Mouse (Mus musculus) neutrophil, adult 65 days (primary cell): ENCODE results near the gene Tbata. TPM values are rescaled to one million over a fixed set of nuclear protein-coding genes. Genes with fewer than 3 reads are reported as not detected.

ENCODE experiments used
- total RNA-seq: library from RNA; stranded (reverse); gene quantifications from 2 replicates; pipeline ENCODE4 v1.2.4, GENCODE M21; 2023

Gene Tbata
- not detected in 2 replicates for total RNA-seq

GRCm38 (mm10) chr10:61171654-61172053 is at the start of gene Tbata:
TSS of gene Tbata (plus strand) at chr10:61171954.

GRCm38 (mm10) chr10:61147157-61148040 is 24.4 kb upstream of the Tbata start, which contains the start of gene Sgpl1:
TSS of gene Sgpl1 (minus strand) at chr10:61147703.

Other genes with a start within 250 kb of the Tbata start
- not detected in 2 replicates for gene Pcbd1, start 82.6 kb upstream of the Tbata start, total RNA-seq
- 125 and 209 TPM in 2 replicates for gene Sgpl1, start 24.3 kb upstream of the Tbata start, total RNA-seq
- 0.19 TPM in 1 of 2 replicates, not detected in the other for gene Adamts14, start 101.5 kb downstream of the Tbata start, total RNA-seq
- gene Prf1, start 125.9 kb downstream of the Tbata start, total RNA-seq = not detected in 2 replicates
- gene Pald1, start 211.6 kb downstream of the Tbata start, total RNA-seq = 0.14 TPM in 1 of 2 replicates, not detected in the other
- not detected in 2 replicates for gene Nodal, start 246.0 kb downstream of the Tbata start, total RNA-seq